Mouse (Mus musculus): ENCODE results near the gene Fhl2.
"Not testable (repeated sequence)": the region's sequence is repeated elsewhere in the genome, so short reads cannot be mapped to it uniquely, and the experiment has no call there.

Gene Fhl2

DNA sequence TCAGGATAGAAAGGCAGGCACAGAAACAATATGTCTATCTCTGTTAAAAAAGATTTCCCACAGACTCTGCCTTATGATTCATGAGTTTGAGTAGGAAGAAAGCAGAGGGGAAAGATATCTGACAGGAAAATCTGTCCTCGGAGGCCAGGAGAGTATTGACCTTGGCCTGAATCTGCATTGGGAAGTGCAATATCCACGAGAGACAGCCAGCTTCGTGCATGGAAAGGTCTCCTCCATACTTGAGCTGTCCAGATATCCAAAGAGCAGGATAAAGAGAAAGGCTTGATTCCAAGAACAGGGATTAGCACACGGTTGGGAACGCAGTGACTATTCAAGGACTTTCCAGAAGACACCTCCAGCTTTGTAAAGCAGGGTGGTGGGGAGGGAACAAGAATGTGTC, 43.2 kb downstream of the Fhl2 start:
- no peak for DNase-seq (ENCODE audit: low read depth, low spot score)

DNA sequence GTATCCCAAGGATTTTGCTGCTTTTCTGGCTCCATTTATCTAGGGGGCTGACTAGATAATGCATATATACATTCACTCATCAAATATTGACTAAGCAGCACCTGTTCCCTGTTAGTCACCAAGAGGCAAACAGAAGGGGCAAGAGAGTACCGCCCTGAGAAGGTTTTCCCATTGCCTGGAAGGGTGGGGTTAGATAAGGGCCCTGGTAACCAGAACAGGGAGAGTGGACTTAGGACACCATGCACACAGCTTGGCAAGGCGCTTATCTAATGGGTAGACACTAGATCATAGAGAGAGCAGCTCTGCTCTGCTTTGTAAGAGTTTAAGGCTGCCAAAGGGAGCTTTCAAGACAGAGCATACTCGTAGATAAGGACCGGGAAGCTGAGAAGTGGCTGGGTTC, 44.2 kb downstream of the Fhl2 start:
- DNase-seq (ENCODE audit: low read depth, low spot score): no peak

DNA sequence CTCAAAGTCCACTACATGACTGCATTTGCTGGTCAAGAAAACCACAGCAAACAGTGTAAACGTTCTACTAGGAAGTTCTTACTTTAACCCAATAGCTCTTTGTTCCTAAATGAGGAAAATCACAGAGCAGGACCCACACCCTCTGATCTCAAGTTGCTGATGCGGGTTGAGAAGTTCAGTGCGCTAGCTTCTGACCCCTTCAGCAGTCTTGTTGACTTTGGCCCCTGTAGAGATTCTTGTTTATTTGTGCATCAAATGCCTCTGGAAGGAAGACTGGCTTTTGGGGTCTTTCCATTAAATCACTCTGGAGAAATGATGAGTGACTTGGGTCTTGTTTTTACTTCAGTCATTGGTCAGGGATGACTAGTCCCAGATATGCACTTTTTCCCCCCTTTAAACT, 46.6 kb downstream of the Fhl2 start:
- DNase-seq (ENCODE audit: low read depth, low spot score): no peak

DNA sequence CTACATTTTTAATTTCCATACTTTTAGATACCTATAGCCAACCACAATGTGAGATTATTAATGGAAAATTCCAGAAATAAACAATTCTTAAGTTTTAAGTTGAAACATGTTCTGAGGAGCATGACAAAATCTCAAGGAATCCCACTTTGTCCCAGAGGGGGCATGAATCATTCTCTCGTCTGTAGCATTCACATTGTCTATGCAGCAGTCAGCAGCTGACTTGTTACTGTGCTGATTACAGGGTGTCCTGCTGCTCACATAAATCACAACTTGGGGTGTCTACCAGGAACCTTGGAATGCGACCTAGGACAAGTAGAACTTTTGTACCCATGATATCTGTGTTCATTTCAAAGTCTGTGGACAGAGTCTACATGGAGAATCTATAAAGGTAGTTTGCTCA, 49.3 kb downstream of the Fhl2 start:
- no peak for DNase-seq (ENCODE audit: low read depth, low spot score)

GRCm38 (mm10) chr1:43145388-43145787, 51.4 kb downstream of the Fhl2 start:
- DNase-seq (ENCODE audit: low read depth, low spot score): no peak

DNA sequence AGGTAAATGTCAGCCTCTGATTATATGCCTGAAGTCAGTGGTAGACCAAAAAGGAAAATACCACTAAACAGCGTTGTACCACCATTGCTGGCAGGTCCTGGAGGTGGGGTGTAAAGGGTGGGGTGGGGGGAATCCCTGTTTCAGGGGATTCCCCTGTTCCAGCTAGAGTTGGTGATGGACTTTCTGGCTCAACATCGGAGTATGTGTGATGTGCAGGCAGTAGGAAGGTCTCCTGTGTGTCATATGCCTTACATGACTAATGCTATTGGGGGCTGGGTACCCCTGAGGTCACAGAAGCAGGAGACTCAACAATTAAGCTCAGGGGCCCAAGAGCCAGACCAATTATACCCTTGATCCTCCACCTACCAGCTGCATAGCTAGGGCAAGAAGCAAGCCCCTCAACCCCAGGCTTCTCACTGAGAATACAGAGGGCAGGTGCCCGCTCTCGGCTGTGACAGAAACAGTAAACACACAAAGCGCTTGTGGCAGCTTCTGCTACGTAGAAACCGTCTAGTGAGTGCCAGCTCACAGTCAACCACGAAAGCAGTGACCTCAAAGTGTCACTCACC, 52.4 kb downstream of the Fhl2 start:
- no peak for DNase-seq (ENCODE audit: low read depth, low spot score)

- DNase-seq (ENCODE audit: low read depth, low spot score): no peak
These were observed 53.0 kb downstream of the Fhl2 start for GRCm38 (mm10) chr1:43143791-43144190.

GRCm38 (mm10) chr1:43143284-43143683, 53.5 kb downstream of the Fhl2 start:
- no peak for DNase-seq (ENCODE audit: low read depth, low spot score)

DNA sequence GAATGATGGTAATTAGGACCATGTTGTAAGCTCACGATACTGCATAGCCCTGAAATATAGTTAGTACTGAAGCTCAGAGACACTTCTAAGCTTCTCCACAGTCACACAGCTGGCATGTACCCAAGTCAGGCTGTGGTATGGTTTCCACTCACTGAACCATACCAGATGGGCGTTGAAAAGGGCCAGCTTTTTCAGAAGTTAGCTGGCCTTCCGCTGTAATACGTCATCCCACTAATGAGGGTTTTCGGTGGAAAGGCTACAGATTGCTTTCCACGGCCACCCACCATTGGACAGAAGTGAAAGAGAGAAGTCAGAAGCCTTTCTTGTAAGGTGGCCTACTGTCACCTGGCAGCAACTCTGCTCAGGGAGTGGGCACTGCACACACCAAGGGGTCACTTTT, 53.9 kb downstream of the Fhl2 start:
- no peak for DNase-seq (ENCODE audit: low read depth, low spot score)

DNA sequence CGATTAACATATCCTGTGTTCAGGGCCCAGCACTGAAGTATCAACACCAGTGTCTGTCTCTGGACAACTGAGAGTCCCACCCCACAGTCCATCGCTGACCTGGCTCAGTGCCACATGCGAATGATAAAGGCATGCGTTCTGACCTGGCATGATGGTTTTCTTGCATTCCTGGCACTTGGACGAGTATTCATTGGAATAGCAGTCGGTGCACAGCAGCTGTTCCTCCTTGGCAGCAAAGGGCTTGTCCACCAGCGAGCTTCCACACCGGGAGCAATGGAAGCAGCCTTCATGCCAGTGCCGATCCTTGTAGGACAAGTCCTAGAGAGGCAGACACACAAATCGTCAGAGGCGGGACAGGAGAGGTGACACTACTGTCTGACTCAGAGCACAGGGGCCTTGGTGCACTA, 55.2 kb downstream of the Fhl2 start:
- no peak for DNase-seq (ENCODE audit: low read depth, low spot score)

- DNase-seq (ENCODE audit: low read depth, low spot score): peak; percentile 76
These were observed 57.1 kb downstream of the Fhl2 start for GRCm38 (mm10) chr1:43139587-43140266.

DNA sequence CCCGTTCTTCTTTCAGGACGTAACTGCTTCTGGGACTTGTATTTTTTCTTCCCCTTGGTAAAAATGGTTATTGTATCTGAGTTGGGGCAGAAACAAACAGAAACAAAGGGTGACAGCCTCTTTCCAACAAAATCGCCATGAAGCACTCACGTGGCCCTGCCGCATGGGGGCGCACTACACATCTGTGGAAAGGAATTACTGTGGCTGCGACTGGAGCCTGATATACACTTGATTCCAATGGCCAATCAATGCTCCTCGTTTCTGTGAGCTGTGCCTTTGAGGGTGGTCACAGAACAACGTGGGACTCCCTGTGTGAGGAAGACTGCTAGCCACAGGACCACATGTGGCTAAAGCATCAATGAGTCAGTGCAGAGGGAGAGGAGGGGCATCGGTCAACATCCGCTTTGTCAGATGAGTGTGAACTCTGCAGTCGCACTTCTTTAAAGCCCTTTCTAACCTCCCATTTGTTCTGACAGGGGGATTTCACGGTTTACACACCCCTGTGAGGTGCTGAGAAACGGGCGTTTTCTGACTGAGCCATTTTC, 58.4 kb downstream of the Fhl2 start:
- DNase-seq (ENCODE audit: low read depth, low spot score): no peak

- DNase-seq (ENCODE audit: low read depth, low spot score): peak; percentile 92
These were observed 59.5 kb downstream of the Fhl2 start for GRCm38 (mm10) chr1:43137334-43137733.

DNA sequence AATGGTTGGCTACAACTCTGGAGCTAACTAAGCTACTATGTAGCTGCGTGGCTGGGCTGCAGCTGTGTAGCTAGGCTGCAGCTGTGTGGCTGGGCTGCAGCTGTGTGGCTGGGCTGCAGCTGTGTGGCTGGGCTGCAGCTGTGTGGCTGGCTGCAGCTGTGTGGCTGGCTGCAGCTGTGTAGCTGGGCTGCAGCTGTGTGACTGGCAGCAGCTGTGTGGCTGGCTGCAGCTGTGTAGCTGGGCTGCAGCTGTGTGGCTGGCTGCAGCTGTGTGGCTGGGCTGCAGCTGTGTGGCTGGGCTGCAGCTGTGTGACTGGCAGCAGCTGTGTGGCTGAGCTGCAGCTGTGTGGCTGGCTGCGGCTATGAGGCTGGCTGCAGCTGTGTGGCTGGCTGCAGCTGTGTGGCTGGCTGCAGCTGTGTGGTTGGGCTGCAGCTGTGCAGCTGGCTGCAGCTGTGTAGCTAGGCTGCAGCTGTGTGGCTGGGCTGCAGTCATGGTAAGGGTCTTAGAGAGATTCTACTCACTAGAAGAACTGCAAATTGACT, 60.2 kb downstream of the Fhl2 start:
- not testable (repeated sequence) for DNase-seq (ENCODE audit: low read depth, low spot score)

DNA sequence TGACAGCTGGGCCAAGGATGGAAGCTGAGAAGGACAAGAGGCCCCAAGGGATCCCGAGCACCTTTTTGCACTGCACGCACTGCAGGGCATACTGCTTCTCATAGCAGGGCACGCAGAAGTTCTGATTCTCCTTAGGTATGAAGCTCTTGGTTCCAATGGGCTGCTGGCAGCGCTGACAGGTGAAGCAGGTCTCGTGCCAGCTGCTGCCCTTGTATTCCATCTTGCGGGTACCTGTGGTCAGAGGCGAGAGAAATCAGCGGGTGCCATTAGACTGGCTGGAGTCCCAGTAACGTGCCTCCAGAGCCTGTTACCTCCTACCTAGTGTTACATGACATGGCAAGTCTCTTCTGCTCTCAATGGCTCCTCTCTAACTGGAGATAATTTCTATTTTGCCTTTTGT, 65.2 kb downstream of the Fhl2 start:
- no peak for DNase-seq (ENCODE audit: low read depth, low spot score)

GRCm38 (mm10) chr1:43130219-43130981, 66.4 kb downstream of the Fhl2 start:
- peak; percentile 60 for DNase-seq (ENCODE audit: low read depth, low spot score)

DNA sequence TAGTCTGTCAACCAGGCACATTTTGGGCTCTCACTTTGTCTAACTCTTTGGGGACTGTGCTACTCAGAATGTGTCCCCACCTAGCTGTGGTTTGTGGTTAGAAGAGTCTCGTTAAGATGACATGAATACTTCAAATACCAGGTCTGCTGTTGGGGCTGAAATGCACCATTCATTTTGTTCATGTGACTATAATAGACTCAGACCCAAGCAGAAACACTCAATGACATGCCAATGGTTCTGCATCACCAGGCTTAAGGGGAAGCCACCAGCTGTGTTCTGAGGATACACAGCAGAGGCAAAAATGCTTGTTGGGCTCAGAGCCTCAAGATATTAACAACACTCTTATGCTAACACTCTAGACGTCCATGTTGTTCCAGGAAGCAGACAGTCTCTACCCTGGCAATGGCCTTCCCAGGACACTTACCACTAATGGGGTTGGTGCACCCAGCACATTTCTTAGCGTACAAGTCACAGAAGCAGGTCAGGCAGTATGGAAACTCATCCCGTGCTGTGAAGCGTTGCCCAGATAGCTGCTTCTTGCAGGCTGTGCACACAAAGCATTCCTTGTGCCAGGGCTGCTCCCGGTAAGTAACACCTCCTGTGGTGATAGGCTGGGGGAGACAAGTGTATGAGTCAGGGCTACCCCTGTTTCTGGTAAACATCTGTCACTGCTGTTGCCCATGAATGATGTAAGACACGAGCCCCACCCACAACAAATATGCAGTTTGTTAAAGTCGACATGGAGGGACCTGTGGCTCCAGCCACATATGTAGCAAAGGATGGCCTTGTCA, 68.8 kb downstream of the Fhl2 start:
- no peak for DNase-seq (ENCODE audit: low read depth, low spot score)

DNA sequence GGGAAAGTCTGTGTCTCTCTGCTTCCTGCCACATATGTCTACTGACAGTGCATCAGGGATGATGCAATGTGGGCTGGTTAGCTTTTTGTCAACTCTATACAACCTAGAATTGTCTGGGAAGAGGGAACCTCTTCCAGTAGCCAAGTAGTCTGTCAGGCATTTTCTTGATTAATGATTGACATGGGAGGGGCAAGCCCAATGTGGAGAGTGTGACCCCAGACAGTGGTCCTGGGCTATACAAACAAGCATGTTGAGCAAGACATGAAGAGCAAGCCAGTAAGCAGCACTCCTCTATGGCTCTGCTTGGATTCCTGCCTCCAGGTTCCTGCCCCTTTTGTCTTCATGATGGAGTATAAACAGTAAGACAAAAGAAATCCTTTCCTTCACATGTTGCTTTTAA, 69.6 kb downstream of the Fhl2 start:
- no peak for DNase-seq (ENCODE audit: low read depth, low spot score)

DNA sequence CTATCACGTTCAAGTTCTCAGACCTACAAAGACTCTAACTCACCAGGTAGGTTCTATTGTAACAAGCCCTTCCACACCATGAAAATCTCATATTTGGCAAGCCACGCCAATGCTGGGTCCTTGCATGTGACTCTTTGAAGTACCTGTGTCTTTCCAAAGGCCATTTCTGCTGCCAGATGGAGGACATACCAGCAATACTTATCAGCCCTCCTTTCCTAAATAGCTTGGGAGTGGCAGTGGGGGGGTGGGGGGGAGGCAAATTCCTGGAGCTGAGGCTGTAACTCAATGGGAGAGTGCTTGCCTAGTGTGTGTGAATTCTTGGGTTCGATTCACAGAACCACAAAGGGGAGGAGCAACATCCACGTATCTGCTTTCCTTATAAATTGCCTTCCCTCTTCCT, 72.1 kb downstream of the Fhl2 start:
- DNase-seq (ENCODE audit: low read depth, low spot score): no peak

DNA sequence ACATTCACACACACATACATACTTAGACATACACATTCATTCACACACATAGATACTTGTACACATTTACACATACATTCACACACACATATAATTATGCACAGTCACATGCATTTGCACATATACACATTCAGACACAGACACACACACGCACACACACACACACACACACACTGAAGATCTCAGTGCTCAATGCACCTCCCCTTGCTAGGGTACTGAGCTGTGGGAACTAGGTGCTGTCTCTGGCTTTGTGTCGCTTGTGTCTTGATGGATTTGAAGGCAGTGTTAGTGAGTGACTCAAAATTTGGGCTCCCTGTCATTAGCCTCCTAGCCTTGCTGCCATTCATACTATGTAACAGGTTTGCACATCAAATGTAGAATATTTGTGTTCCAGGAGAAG, 74.2 kb downstream of the Fhl2 start:
- DNase-seq (ENCODE audit: low read depth, low spot score): no peak

DNA sequence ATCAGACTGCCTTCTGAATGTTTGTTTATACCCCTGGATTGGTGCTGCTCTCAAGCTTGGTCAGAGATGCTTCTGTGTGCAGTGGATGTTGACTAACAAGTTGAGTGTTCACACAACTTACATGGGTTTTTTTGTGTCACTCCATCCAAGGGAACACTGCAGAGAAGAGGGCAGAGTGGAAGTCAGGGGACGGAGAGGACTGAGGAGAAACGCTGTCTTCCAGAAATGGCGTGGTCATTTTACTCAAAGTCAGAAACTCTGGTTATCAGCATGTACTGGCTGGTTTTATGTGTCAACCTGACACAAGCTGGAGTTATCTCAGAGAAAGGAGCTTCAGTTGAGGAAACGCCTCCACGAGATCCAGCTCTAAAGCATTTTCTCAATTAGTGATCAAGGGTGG, 75.8 kb downstream of the Fhl2 start:
- DNase-seq (ENCODE audit: low read depth, low spot score): no peak

- DNase-seq (ENCODE audit: low read depth, low spot score): no peak
These were observed 79.3 kb downstream of the Fhl2 start for GRCm38 (mm10) chr1:43117435-43117834.

Measured in telencephalon, adult 2 months (tissue).